Mouse (Mus musculus) urinary bladder, adult 18-20 months (tissue): ENCODE data around the gene Slc27a3.
"Not testable (repeated sequence)": the region's sequence is repeated elsewhere in the genome, so short reads cannot be mapped to it uniquely, and the experiment has no call there.

Experiments used
- DNase-seq, 2 experiments: peaks; one replicate each; pipeline ENCODE4 v3.0.0; 2022; ENCODE audit warnings: low spot score in 2 of 2, mixed read lengths in 2 of 2

Slc27a3 gene

DNA sequence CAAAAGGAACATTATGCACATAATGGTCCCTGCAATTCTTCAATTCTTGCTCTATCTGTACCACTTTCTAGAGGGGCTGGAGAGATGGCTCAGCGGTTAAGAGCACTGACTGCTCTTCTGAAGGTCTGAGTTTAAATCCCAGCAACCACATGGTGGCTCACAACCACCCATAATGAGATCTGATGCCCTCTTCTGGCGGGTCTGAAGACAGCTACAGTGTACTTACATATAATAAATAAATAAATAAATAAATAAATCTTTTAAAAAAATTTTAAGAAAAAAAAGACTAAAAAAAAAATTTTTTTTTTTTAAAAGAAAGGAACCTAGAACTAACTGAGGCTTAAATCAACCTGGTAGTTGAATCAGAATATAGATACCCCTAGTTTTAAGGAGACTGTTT, 46.9 kb downstream of the Slc27a3 start:
- DNase-seq, result not testable (repeated sequence)

DNA sequence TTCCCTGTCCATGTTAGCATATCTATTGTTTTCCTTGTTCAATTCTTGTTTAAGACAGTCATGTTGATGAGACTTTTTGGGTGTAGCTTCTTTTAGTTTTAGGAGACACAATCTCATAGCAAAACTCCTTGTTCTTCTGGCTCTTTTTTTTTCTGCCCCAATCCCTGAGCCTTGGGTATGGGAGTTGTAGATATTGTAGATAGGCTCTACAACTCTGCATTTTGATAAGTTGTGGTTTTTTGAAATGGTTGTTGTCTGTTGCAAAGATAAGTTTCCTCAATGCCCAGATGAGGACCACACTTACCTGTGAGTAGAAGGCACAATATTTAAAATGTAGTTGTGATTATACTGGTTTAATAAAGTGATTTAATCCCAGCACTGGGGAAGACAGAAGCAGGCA, 49.6 kb downstream of the Slc27a3 start:
- DNase-seq, result no peak

DNA sequence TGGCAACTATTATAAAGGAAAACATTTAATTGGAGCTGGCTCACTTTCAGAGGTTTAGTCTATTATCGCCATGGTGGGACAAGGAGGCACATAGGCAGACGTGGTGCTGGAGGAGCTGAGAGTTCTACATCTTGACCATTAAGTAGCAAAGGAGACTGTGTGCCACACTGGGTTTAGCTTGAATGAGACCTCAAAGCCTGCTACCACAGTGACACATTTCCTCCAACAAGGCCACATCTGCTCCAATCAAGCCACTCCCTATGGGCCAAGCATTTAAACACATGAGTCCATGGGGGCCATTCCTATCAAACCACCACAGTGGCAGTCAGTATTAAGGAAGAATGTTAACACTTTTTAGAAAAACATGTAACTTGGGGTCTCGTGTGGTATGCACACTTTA, 51.5 kb downstream of the Slc27a3 start:
- no peak for DNase-seq

DNA sequence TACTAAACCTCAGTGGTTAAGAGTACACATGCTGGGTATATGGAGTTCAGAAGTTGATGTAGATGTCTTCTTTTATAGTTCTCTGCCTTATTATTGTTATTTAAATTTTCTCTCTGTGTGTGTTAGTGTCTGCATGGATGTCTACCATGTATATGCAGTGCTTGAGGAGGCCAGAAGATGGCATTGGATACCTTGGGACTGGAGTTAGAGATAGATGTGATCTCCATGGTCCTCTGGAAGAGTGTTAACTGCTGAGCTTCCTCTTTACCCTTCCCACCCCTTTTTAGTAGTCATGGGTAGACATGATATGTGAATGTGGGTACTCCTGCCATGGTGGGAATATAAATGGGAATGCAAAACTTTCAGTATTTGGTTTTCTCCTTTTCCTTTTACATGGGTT, 54.2 kb downstream of the Slc27a3 start:
- no peak for DNase-seq
